Mouse (Mus musculus) brain, embryonic 14.5 days (tissue): Measurements from ENCODE around the gene Alyref.

Source experiments
- CTCF ChIP-seq: fragments of 200-500 bp; IDR thresholded peaks from 2 replicates; pipeline ENCODE4 v1.5.1; 2012; ENCODE audit warnings: inconsistent platforms, mild to moderate bottlenecking, moderate library complexity, borderline replicate concordance; ENCODE audit not compliant: insufficient read depth, insufficient read length; ENCODE audit errors: extremely low read depth
- POLR2A ChIP-seq: fragments of 200-500 bp; IDR thresholded peaks from 2 replicates; pipeline ENCODE4 v1.6.1; 2012; ENCODE audit warnings: mild to moderate bottlenecking, inconsistent platforms, borderline replicate concordance; ENCODE audit not compliant: poor library complexity, insufficient read depth, insufficient read length, severe bottlenecking; ENCODE audit errors: extremely low read depth

DNA sequence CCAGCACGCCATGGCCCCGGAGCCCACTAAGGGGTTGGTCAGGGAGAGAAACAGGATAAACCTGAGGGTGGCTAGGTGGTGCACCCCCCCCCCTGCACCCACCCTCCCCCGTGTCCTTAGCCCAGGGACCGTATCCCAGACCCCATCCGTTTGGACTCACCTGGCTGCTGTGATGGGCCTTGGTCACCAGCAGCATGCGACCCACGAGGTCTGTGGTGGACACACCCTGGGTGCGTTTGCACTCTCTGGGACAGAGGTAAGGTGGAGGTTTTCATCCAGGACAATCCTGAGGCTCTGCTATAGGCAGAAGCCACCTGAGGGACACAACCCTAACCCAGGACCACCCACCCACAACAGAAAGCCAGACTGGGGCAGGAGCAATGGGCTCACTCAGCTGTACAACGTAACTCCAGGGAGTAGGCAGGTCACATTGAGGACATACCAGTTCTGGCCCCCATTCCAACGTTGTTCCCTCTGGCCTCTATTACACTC, 15.4 kb upstream of the Alyref start:
- TF ChIP-seq POLR2A (no peak), CTCF (no peak)
